Mouse (Mus musculus) brain, embryonic 14.5 days (tissue): ENCODE measurements around the gene Entpd1. TPM values are rescaled to one million over a fixed set of nuclear protein-coding genes. Genes with fewer than 3 reads are reported as not detected.

Experiments used
- DNase-seq: peaks from one replicate; pipeline ENCODE4 v3.0.0-alpha.2; 2011; ENCODE audit warnings: low read depth
- CTCF ChIP-seq: fragments of 200-500 bp; IDR thresholded peaks from 2 replicates; pipeline ENCODE4 v1.5.1; 2012; ENCODE audit warnings: inconsistent platforms, mild to moderate bottlenecking, moderate library complexity, borderline replicate concordance; ENCODE audit not compliant: insufficient read depth, insufficient read length; ENCODE audit errors: extremely low read depth
- POLR2A ChIP-seq: fragments of 200-500 bp; IDR thresholded peaks from 2 replicates; pipeline ENCODE4 v1.6.1; 2012; ENCODE audit warnings: mild to moderate bottlenecking, inconsistent platforms, borderline replicate concordance; ENCODE audit not compliant: poor library complexity, insufficient read depth, insufficient read length, severe bottlenecking; ENCODE audit errors: extremely low read depth
- polyA plus RNA-seq: library from polyadenylated mRNA; depleted of rRNA; stranded (reverse); fragments of >200 nt; gene quantifications from 2 replicates; pipeline ENCODE4 v1.2.3, GENCODE M21; 2012; rRNA removed

Gene Entpd1
- 7.4 and 10.6 TPM in 2 replicates for polyA plus RNA-seq

- peak; percentile 99 for DNase-seq
- TF ChIP-seq CTCF (peak; percentile 97), POLR2A (peak; percentile 29; the same call in 1 of the 2 replicates)
Measured at GRCm38 (mm10) chr19:40611830-40612506, at the start of gene Entpd1, which contains the start of gene Tctn3. Gene Entpd1 (plus strand): TSS chr19:40612366. Gene Tctn3 (minus strand): TSS chr19:40612233.

- TF ChIP-seq POLR2A (no peak), CTCF (no peak)
Measured at GRCm38 (mm10) chr19:40563880-40564645, 48.1 kb upstream of the Entpd1 start.

GRCm38 (mm10) chr19:40567616-40568015 lies 44.5 kb upstream of the Entpd1 start:
- TF ChIP-seq CTCF, result no peak
- TF ChIP-seq POLR2A, result no peak
- DNase-seq, result peak; percentile 44

More at GRCm38 (mm10) chr19:40563880-40564645, 48.1 kb upstream of the Entpd1 start:
- peak; percentile 26 for DNase-seq

GRCm38 (mm10) chr19:40570726-40571125 lies 41.4 kb upstream of the Entpd1 start:
- no peak for TF ChIP-seq CTCF
- TF ChIP-seq POLR2A, result no peak
- DNase-seq, result no peak

GRCm38 (mm10) chr19:40575438-40575837 lies 36.7 kb upstream of the Entpd1 start:
- DNase-seq, result peak; percentile 9
- TF ChIP-seq CTCF, result no peak
- TF ChIP-seq POLR2A, result no peak

- TF ChIP-seq CTCF, result no peak
- TF ChIP-seq POLR2A, result no peak
- DNase-seq, result no peak
Measured at GRCm38 (mm10) chr19:40580902-40581301, 31.3 kb upstream of the Entpd1 start.

- no peak for DNase-seq
Measured at GRCm38 (mm10) chr19:40581662-40582061, 30.5 kb upstream of the Entpd1 start.

GRCm38 (mm10) chr19:40586908-40587307 lies 25.3 kb upstream of the Entpd1 start:
- TF ChIP-seq POLR2A, result no peak
- no peak for TF ChIP-seq CTCF
- DNase-seq, result no peak

More at GRCm38 (mm10) chr19:40581662-40582061, 30.5 kb upstream of the Entpd1 start:
- TF ChIP-seq CTCF (no peak), POLR2A (no peak)

- peak; percentile 4 for DNase-seq
- TF ChIP-seq POLR2A, result 0 out of 2 replicates have a peak, but pooled peaks have one; percentile 13
- no peak for TF ChIP-seq CTCF
Measured at GRCm38 (mm10) chr19:40587491-40588292, 24.5 kb upstream of the Entpd1 start.

GRCm38 (mm10) chr19:40588293-40588654 lies 23.9 kb upstream of the Entpd1 start, which contains the start of gene Aldh18a1:
Gene Aldh18a1 (minus strand): TSS chr19:40588463.
- DNase-seq, result peak; percentile 98
- TF ChIP-seq CTCF (no peak), POLR2A (no peak)

- no peak for TF ChIP-seq POLR2A
- peak; percentile 89 for TF ChIP-seq CTCF
- peak; percentile 96 for DNase-seq
Measured at GRCm38 (mm10) chr19:40588847-40589529, 23.2 kb upstream of the Entpd1 start.

GRCm38 (mm10) chr19:40589530-40589880 lies 22.7 kb upstream of the Entpd1 start:
- TF ChIP-seq POLR2A (no peak), CTCF (no peak)
- DNase-seq, result no peak
